Mouse (Mus musculus) heart, adult 2 months (tissue): ENCODE results near the gene Flnb. TPM values are rescaled to one million over a fixed set of nuclear protein-coding genes. Genes with fewer than 3 reads are reported as not detected.

ENCODE experiments used
- DNase-seq, 2 experiments: peaks; one replicate each; pipeline ENCODE4 v3.0.0; 2021
- H3K27ac ChIP-seq: fragments of 200-600 bp; 2 replicates; pipeline ENCODE4 v1.8.1; 2022
- H3K27me3 ChIP-seq: fragments of 200-500 bp; 2 replicates; pipeline ENCODE4 v1.6.1; 2012; ENCODE audit warnings: mild to moderate bottlenecking, low read length, inconsistent platforms, mixed read lengths; ENCODE audit not compliant: control insufficient read depth, insufficient read depth
- H3K36me3 ChIP-seq: fragments of 200-500 bp; 2 replicates; pipeline ENCODE4 v1.6.1; 2012; ENCODE audit warnings: low read length, inconsistent platforms; ENCODE audit not compliant: control insufficient read depth, insufficient read depth
- H3K4me1 ChIP-seq: fragments of 200-500 bp; 2 replicates; pipeline ENCODE4 v1.6.1; 2011; ENCODE audit warnings: low read length; ENCODE audit not compliant: control insufficient read depth, insufficient read depth
- H3K4me3 ChIP-seq: fragments of 200-600 bp; 2 replicates; pipeline ENCODE4 v1.8.1; 2022
- H3K79me2 ChIP-seq: fragments of 200-500 bp; replicated peaks from 2 replicates; pipeline ENCODE4 v1.6.1; 2012; ENCODE audit warnings: mild to moderate bottlenecking, inconsistent platforms, low read length, moderate library complexity, mixed read lengths; ENCODE audit not compliant: control insufficient read depth, insufficient read depth
- H3K9ac ChIP-seq: fragments of 200-500 bp; 2 replicates; pipeline ENCODE4 v1.6.1; 2012; ENCODE audit warnings: low read depth, mild to moderate bottlenecking, control low read depth, inconsistent platforms, low read length, mixed read lengths
- CTCF ChIP-seq: fragments of 200-600 bp; IDR thresholded peaks from 2 replicates; pipeline ENCODE4 v1.8.1; 2022; ENCODE audit warnings: antibody characterized with exemption, mild to moderate bottlenecking, moderate library complexity
- EP300 ChIP-seq: fragments of 200-500 bp; IDR thresholded peaks from 2 replicates; pipeline ENCODE4 v1.6.1; 2011; ENCODE audit warnings: low read depth, low read length, control low read depth; ENCODE audit not compliant: insufficient read depth
- POLR2A ChIP-seq: fragments of 200-500 bp; IDR thresholded peaks from 2 replicates; pipeline ENCODE4 v1.6.1; 2011; ENCODE audit warnings: mild to moderate bottlenecking, low read depth, low read length, control low read depth; ENCODE audit not compliant: insufficient read depth
- WGBS: fragments of 180-500 bp; shearing (Covaris S2); methylation state at CpG from one replicate; pipeline ENCODE4 v1.1.7; 2018; 5-methylcytosine and 5-hydroxymethylcytosine counted together
- intact Hi-C: fragments of 180-260 bp; cut with DNase I; formaldehyde crosslinking; loops from one replicate; pipeline ENCODE4 v1.15.1; 2025
- polyA plus RNA-seq: library from polyadenylated mRNA; depleted of rRNA; stranded (reverse); fragments of >200 nt; gene quantifications from 2 replicates; pipeline ENCODE4 v1.2.3, GENCODE M21; 2012
- total RNA-seq, 2 experiments: library from RNA; stranded (reverse); gene quantifications; 2 replicates each; pipeline ENCODE4 v1.2.3; 2021

Gene Flnb
- total and polyA plus RNA-seq, 3 experiments = 9.6 to 22.7 (median 17.0) TPM

DNA sequence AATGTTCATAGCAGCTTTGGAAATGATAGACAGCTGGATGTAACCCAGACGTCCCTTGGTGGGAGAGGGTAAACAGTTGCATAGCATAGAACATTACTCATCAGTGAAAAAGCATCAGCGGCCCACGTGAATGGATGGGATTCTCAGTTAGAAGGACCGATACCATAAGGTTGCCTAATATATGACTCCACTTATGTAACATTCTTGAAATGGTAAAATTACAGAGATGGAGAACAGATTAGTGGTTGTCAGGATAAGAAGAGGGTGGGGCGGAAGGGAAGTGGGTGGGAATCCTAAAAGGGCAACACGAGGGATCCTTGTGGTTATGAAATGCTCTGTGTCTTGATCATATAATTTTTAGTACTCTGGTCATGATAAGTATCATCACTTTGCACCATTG, 62.6 kb downstream of the Flnb start:
- H3K27ac ChIP-seq = no peak overlapping the region
- H3K79me2 ChIP-seq = no peaks in the 10 kb centered on the region
- 84% methylated on average over 6 of the region's 6 CpGs for WGBS
- H3K27me3 ChIP-seq = no peaks in the 10 kb centered on the region
- H3K4me3 ChIP-seq = no peak overlapping the region
- H3K36me3 ChIP-seq = no peaks in the 10 kb centered on the region
- intact Hi-C loops = no loop called here
- H3K4me1 ChIP-seq = no peaks in the 10 kb centered on the region
- TF ChIP-seq POLR2A (no peak), EP300 (no peak), CTCF (no peak)
- no peak overlapping the region for H3K9ac ChIP-seq
- no peak for DNase-seq

DNA sequence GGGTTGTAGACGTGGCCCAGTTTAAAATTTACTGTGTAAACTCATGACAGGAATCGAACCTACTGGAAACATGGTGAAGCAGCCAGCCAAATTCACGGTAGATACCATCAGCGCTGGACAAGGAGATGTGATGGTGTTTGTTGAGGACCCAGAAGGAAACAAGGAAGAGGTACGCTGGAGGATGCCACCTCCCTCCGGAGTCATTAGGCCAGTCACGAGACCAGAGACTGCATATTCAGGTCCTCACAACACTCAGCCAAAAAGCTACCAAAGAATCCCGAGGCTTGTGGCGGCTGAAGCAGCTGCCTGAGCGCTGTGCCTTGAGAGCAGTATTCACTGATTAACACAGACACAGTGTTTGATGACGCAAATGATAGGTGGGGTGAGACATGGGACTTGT, 63.8 kb downstream of the Flnb start:
- Histone ChIP-seq H3K27me3 (no peaks in the 10 kb centered on the region), H3K36me3 (no peaks in the 10 kb centered on the region), H3K4me3 (no peak overlapping the region), H3K4me1 (0 out of 2 replicates have a peak, but pooled peaks cover 1% of the 10 kb centered on the region), H3K27ac (no peak overlapping the region), H3K79me2 (no peaks in the 10 kb centered on the region), H3K9ac (no peak overlapping the region)
- DNase-seq = no peak
- intact Hi-C loops = no loop called here
- TF ChIP-seq CTCF (no peak), POLR2A (no peak), EP300 (no peak)
- WGBS = 90% methylated on average over 11 of the region's 11 CpGs

DNA sequence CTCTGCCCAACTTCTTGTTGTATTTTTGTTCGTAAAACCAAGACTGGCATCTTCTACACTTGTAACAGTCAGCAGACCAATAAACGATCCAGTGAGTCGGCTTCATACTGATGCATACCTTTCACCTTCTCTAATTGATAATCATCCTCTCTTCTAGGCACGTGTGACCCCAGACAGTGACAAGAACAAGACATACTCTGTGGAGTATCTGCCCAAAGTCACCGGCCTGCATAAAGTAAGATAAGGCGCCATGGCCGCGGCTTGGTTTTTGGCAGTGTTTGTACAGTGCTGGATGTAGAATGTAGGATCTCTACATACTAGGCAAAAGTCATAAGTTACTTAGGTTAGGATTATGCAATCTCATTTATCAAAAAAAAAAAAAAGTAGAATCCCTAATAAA, 64.3 kb downstream of the Flnb start:
- Histone ChIP-seq H3K79me2 (no peaks in the 10 kb centered on the region), H3K4me1 (0 out of 2 replicates have a peak, but pooled peaks cover 1% of the 10 kb centered on the region), H3K27ac (no peak overlapping the region), H3K9ac (no peak overlapping the region), H3K36me3 (no peaks in the 10 kb centered on the region), H3K4me3 (no peak overlapping the region), H3K27me3 (no peaks in the 10 kb centered on the region)
- DNase-seq = no peak
- intact Hi-C loops = no loop called here
- 74% methylated on average over 8 of the region's 8 CpGs for WGBS
- TF ChIP-seq POLR2A (no peak), CTCF (no peak), EP300 (no peak)

DNA sequence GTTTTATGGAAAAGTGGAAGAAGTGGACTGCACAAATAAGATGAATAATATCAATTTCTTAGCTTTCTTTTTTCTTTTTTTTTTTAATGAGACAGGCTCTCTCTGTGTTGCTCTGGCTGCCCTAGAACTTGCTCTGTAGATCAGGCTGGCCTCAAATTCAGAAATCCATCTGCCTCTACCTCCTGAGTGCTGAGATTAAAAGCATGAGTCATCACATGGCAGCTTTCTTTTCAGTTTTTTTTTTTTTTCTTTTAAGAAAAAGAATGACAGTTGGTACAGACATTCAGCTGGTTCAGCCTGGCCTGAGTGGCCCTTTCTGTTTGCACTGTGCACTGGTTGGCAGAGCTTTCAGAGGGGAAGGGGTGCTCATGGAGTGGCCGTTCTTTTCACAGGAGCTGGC, 66.4 kb downstream of the Flnb start:
- Histone ChIP-seq H3K27me3 (no peaks in the 10 kb centered on the region), H3K4me1 (peaks cover 3% of the 10 kb centered on the region), H3K27ac (no peak overlapping the region), H3K9ac (no peak overlapping the region), H3K4me3 (no peak overlapping the region), H3K79me2 (no peaks in the 10 kb centered on the region), H3K36me3 (no peaks in the 10 kb centered on the region; the same call in 1 of the 2 replicates)
- TF ChIP-seq CTCF (no peak), POLR2A (no peak), EP300 (no peak)
- WGBS = 96% methylated on average over 1 of the region's 1 CpGs
- intact Hi-C loops = no loop called here
- no peak for DNase-seq

DNA sequence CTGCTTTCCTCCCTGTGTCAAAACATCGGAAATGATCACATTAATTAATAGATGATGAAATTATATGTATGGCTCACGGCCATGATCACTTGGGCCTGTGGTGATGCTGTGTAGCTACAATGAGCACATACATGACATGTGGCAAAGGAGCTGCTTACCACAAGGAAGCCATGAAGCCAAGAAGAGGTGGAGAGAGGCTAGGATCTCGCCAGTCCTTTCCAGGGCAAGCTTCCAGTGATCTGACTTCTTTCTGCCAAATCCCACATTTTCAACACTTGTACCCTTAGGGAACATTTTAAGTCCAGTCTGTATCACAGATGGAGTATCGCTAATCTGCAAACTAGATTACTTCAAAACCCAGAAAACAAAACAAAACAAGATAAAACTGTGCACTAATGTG, 67.1 kb downstream of the Flnb start:
- TF ChIP-seq EP300 = no peak
- TF ChIP-seq POLR2A = no peak
- TF ChIP-seq CTCF = no peak
- H3K4me3 ChIP-seq = no peak overlapping the region
- peaks cover 3% of the 10 kb centered on the region for H3K4me1 ChIP-seq
- no peak overlapping the region for H3K27ac ChIP-seq
- H3K9ac ChIP-seq = no peak overlapping the region
- DNase-seq = no peak
- intact Hi-C loops = loop anchor here (5.0 kb wide), 1 partner anchor 68 kb away; the partner anchor contains the start of gene Flnb
- H3K79me2 ChIP-seq = no peaks in the 10 kb centered on the region
- WGBS = 84% methylated on average over 4 of the region's 4 CpGs
- H3K36me3 ChIP-seq = no peaks in the 10 kb centered on the region; the same call in 1 of the 2 replicates
- H3K27me3 ChIP-seq = no peaks in the 10 kb centered on the region

DNA sequence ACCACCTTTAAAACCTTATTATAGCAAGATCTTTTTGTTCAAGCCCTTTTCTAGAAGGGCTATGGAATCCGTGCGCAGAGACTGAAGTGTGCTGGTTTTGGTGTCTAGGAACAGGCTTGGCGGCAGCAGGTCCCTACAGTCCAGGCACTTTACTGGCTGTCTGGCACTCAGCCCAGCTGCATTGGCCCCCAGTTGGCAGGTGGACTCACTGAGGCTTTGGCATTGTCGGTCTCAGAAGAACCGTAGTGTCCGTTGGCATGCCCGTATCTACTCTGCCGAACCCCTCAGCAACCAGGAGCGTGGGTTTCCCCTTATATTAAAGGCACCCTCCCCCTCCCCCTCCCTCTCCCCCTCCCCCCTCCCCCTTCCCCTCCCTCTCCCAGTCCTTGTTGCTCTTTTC, 67.8 kb downstream of the Flnb start:
- Histone ChIP-seq H3K4me1 (peaks cover 3% of the 10 kb centered on the region), H3K27me3 (no peaks in the 10 kb centered on the region), H3K36me3 (no peaks in the 10 kb centered on the region; the same call in 1 of the 2 replicates), H3K4me3 (no peak overlapping the region), H3K9ac (no peak overlapping the region), H3K27ac (no peak overlapping the region), H3K79me2 (no peaks in the 10 kb centered on the region)
- no peak for DNase-seq
- intact Hi-C loops = loop anchor here (5.0 kb wide), 1 partner anchor 68 kb away; the partner anchor contains the start of gene Flnb
- WGBS = 76% methylated on average over 9 of the region's 9 CpGs
- TF ChIP-seq EP300 (no peak), POLR2A (no peak), CTCF (no peak)
